Mouse (Mus musculus) large intestine, adult 2 months (tissue): ENCODE results near the gene Ly6g6e. TPM values are rescaled to one million over a fixed set of nuclear protein-coding genes. Genes with fewer than 3 reads are reported as not detected.
"Not testable (repeated sequence)": the region's sequence is repeated elsewhere in the genome, so short reads cannot be mapped to it uniquely, and the experiment has no call there.

ENCODE experiments used
- DNase-seq: peaks from one replicate; pipeline ENCODE4 v3.0.0-alpha.2; 2012; ENCODE audit warnings: low read depth, low spot score
- WGBS: fragments of 180-500 bp; shearing (Covaris S2); methylation state at CpG from one replicate; pipeline ENCODE4 v1.1.7; 2018; 5-methylcytosine and 5-hydroxymethylcytosine counted together
- polyA plus RNA-seq: library from polyadenylated mRNA; depleted of rRNA; stranded (reverse); fragments of >200 nt; gene quantifications from 2 replicates; pipeline ENCODE4 v1.2.3, GENCODE M21; 2012; rRNA removed

Gene Ly6g6e
- polyA plus RNA-seq, 1 experiment, result 0.73 TPM

DNA sequence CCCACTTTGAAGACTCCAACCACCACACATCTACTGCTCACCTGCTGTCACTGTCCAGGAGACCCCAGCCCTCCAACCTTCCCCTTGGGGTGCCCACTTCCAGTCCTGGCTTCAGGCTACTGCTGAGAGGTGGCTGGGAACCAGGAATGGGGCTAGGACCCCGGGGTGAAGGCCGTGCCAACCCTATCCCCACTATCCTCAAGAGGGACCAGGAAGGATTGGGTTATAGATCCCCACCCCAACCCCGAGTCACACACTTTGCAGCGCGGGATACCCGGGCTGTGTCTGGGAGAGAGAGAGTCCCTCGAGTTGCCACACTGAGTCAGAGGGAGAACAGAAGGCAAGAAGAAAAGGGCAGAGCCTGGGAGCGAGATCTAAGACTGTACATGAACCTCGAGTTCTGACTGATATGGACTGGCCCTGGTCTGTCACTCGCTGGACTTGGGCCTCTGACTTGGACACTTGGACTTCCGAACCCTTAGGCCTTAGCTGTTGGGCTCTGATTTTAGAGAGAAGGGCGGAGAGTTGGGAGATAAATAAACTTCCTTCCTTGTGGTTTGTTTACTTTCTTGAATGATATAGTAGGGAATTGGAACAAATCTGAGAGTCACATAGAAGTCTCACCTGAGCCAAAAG is 47.7 kb downstream of the Ly6g6e start:
- WGBS, result 50% methylated on average over 12 of the region's 12 CpGs
- not testable (repeated sequence) for DNase-seq

DNA sequence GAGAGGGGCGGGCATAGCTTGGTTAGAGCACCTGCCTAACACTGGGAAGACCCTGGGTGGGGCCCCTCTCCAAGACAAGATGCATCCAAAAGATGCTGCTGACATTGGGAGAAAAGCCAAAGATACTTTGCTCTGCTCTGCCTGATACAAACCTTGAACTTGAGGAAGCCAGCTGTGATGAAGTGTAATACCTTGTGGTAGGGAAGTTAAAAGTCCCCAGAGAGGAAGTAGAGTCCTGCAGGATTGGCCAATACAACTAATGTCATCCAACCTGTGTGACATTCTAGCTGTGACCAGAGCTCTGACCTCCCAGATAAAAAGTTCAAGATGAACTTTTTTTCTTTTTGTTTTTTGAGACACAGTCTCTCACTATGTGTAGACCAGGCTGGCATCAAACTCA is 48.4 kb downstream of the Ly6g6e start:
- WGBS, result 86% methylated on average over 1 of the region's 1 CpGs
- no peak for DNase-seq

DNA sequence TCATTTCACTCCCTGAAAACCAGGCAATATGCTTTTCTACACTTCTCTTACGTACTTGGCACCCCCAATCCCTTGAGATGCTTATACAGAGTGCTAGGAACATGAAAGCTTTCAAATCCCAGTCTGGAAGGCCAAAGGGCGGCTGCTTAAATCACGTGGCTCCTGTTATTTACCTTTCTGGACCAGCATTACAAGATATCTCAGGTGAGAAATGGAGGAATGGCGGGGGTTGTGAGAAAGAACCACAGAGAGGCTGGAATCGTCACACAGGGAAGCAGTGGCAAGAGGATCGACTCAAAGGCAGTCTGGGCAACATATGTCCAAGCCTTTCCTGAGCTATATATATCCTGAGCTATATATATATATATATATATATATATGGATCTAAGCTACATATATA is 48.9 kb downstream of the Ly6g6e start:
- 11% methylated on average over 6 of the region's 6 CpGs for WGBS
- DNase-seq, result no peak

DNA sequence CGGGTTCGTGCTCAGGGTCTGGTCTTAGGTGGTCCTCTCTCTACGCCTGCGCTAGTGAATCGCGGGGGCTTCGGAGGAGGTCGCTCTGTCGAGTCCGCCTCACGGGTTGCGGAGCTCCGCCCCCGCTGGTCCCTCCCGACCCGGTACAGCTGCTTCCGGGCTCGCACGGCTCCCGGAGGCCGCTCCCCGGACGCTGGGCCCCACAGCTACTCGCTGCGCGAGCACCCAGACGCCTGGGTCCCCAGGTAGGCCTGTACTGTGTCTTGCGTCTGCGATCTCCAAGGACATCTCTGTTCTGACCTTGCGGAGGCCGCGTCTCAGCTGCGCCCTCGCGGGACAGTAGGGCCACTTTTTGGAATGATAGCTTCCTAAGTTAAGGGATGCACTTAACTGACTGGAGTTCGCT is 49.5 kb downstream of the Ly6g6e start, which contains the start of gene D17H6S53E:
Gene D17H6S53E, plus strand, starts transcription at position 168 of the 406 bp plus-strand sequence.
- 0% methylated on average over 36 of the region's 36 CpGs for WGBS
- no peak for DNase-seq

DNA sequence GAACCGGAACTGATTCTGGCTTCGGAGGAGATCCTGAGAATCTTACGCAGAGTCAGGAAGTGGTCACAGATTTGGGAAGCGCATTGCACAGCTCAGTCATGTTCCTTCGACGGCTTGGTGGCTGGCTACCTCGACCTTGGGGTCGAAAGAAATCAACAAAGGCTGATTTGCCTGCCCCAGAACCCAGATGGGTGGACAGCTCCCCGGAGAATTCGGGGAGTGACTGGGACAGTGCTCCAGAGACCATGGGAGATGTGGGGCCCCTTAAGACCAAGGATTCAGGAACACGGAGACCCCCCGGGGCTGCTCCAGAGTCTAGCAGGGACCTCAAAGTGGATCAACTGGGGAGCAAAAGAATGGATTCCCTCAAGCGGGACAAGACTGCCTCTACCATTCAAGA is 50.3 kb downstream of the Ly6g6e start:
- 40% methylated on average over 13 of the region's 13 CpGs for WGBS
- no peak for DNase-seq

Other genes starting within 250 kb of the Ly6g6e start
- gene Stk19, start 240.0 kb upstream of the Ly6g6e start, polyA plus RNA-seq, result 49.5 and 57.9 TPM in 2 replicates
- 75.2 and 76.4 TPM in 2 replicates for gene Dxo, start 239.9 kb upstream of the Ly6g6e start, polyA plus RNA-seq
- 61.1 and 89.6 TPM in 2 replicates for gene Skiv2l, start 226.7 kb upstream of the Ly6g6e start, polyA plus RNA-seq
- 31.2 and 33.8 TPM in 2 replicates for gene Nelfe, start 226.5 kb upstream of the Ly6g6e start, polyA plus RNA-seq
- 64.4 and 94.3 TPM in 2 replicates for gene Cfb, start 214.4 kb upstream of the Ly6g6e start, polyA plus RNA-seq
- gene Zbtb12, start 197.4 kb upstream of the Ly6g6e start, polyA plus RNA-seq, result 4.7 and 5.8 TPM in 2 replicates
- not detected in 2 replicates for gene Gm20547, start 194.9 kb upstream of the Ly6g6e start, polyA plus RNA-seq
- gene C2, start 178.6 kb upstream of the Ly6g6e start, polyA plus RNA-seq, result 28.1 and 31.1 TPM in 2 replicates
- gene Ehmt2, start 178.4 kb upstream of the Ly6g6e start, polyA plus RNA-seq, result 151 and 185 TPM in 2 replicates
- gene Slc44a4, start 162.4 kb upstream of the Ly6g6e start, polyA plus RNA-seq, result 180 and 226 TPM in 2 replicates
- gene Neu1, start 145.6 kb upstream of the Ly6g6e start, polyA plus RNA-seq, result 64.9 and 118 TPM in 2 replicates
- gene Hspa1b, start 117.7 kb upstream of the Ly6g6e start, polyA plus RNA-seq, result 10.5 and 12.0 TPM in 2 replicates
- gene Gm20481, start 107.0 kb upstream of the Ly6g6e start, polyA plus RNA-seq, result not detected in 2 replicates
- 6.4 and 6.6 TPM in 2 replicates for gene Hspa1a, start 104.7 kb upstream of the Ly6g6e start, polyA plus RNA-seq
- 0.21 and 0.22 TPM in 2 replicates for gene Hspa1l, start 104.2 kb upstream of the Ly6g6e start, polyA plus RNA-seq
- 108 and 113 TPM in 2 replicates for gene Lsm2, start 95.0 kb upstream of the Ly6g6e start, polyA plus RNA-seq
- gene Vars, start 75.9 kb upstream of the Ly6g6e start, polyA plus RNA-seq, result 104 and 139 TPM in 2 replicates
- gene Vwa7, start 60.3 kb upstream of the Ly6g6e start, polyA plus RNA-seq, result 0.38 and 0.64 TPM in 2 replicates
- 0.81 and 0.83 TPM in 2 replicates for gene Sapcd1, start 48.9 kb upstream of the Ly6g6e start, polyA plus RNA-seq
- gene Msh5, start 30.2 kb upstream of the Ly6g6e start, polyA plus RNA-seq, result 2.0 and 3.3 TPM in 2 replicates
- gene Clic1, start 26.9 kb upstream of the Ly6g6e start, polyA plus RNA-seq, result 209 and 263 TPM in 2 replicates
- gene Ddah2, start 17.9 kb upstream of the Ly6g6e start, polyA plus RNA-seq, result 12.5 and 14.9 TPM in 2 replicates
- gene Ly6g6c, start 11.5 kb upstream of the Ly6g6e start, polyA plus RNA-seq, result 0.17 and 3.8 TPM in 2 replicates
- gene Mpig6b, start 10.7 kb upstream of the Ly6g6e start, polyA plus RNA-seq, result 0.26 and 0.47 TPM in 2 replicates
- gene Ly6g6d, start 1.2 kb downstream of the Ly6g6e start, polyA plus RNA-seq, result 0.89 and 3.5 TPM in 2 replicates
- gene Ly6g6f, start 8.7 kb downstream of the Ly6g6e start, polyA plus RNA-seq, result 1.6 and 2.6 TPM in 2 replicates
- gene Abhd16a, start 12.4 kb downstream of the Ly6g6e start, polyA plus RNA-seq, result 71.9 and 115 TPM in 2 replicates
- 0.81 TPM in 1 of 2 replicates, not detected in the other for gene Ly6g5c, start 31.4 kb downstream of the Ly6g6e start, polyA plus RNA-seq
- gene Ly6g5b, start 38.5 kb downstream of the Ly6g6e start, polyA plus RNA-seq, result 2.2 and 3.0 TPM in 2 replicates
- gene Gpank1, start 44.6 kb downstream of the Ly6g6e start, polyA plus RNA-seq, result 18.4 and 19.4 TPM in 2 replicates
- gene Csnk2b, start 45.2 kb downstream of the Ly6g6e start, polyA plus RNA-seq, result 358 and 375 TPM in 2 replicates
- gene D17H6S53E, start 49.5 kb downstream of the Ly6g6e start, polyA plus RNA-seq, result 11.7 and 17.5 TPM in 2 replicates
- 0.26 TPM in 1 of 2 replicates, not detected in the other for gene Apom, start 55.1 kb downstream of the Ly6g6e start, polyA plus RNA-seq
- gene Bag6, start 58.3 kb downstream of the Ly6g6e start, polyA plus RNA-seq, result 103 and 147 TPM in 2 replicates
- gene Prrc2a, start 88.0 kb downstream of the Ly6g6e start, polyA plus RNA-seq, result 227 and 272 TPM in 2 replicates
- gene Aif1, start 99.2 kb downstream of the Ly6g6e start, polyA plus RNA-seq, result 3.7 and 3.8 TPM in 2 replicates
- 25.5 and 32.1 TPM in 2 replicates for gene Lst1, start 111.5 kb downstream of the Ly6g6e start, polyA plus RNA-seq
- 23.4 and 35.1 TPM in 2 replicates for gene Ltb, start 117.5 kb downstream of the Ly6g6e start, polyA plus RNA-seq
- 3.7 and 4.9 TPM in 2 replicates for gene Tnf, start 125.1 kb downstream of the Ly6g6e start, polyA plus RNA-seq
- 1.8 and 2.5 TPM in 2 replicates for gene Lta, start 128.4 kb downstream of the Ly6g6e start, polyA plus RNA-seq
- not detected in 2 replicates for gene Gm16181, start 143.9 kb downstream of the Ly6g6e start, polyA plus RNA-seq
- 4.2 and 4.5 TPM in 2 replicates for gene Atp6v1g2, start 156.8 kb downstream of the Ly6g6e start, polyA plus RNA-seq
- 11.8 and 13.0 TPM in 2 replicates for gene Nfkbil1, start 158.9 kb downstream of the Ly6g6e start, polyA plus RNA-seq
- 287 and 309 TPM in 2 replicates for gene Ddx39b, start 164.8 kb downstream of the Ly6g6e start, polyA plus RNA-seq
- 1,065 and 1,224 TPM in 2 replicates for gene H2-D1, start 185.8 kb downstream of the Ly6g6e start, polyA plus RNA-seq
- 16.5 and 51.5 TPM in 2 replicates for gene H2-Q1, start 243.5 kb downstream of the Ly6g6e start, polyA plus RNA-seq